Mouse (Mus musculus) common myeloid progenitor, adult 5-6 weeks (primary cell): ENCODE results near the gene Enpp3. TPM values are rescaled to one million over a fixed set of nuclear protein-coding genes. Genes with fewer than 3 reads are reported as not detected.

Source experiments
- total RNA-seq: library from RNA; stranded (forward); fragments of 200-1000, 187-1606 nt; gene quantifications from 2 replicates; pipeline ENCODE4 v1.2.3, GENCODE M21; 2017

Gene Enpp3
- total RNA-seq, 1 experiment from 2014 or later, result 1.0 TPM

Other genes starting within 250 kb of the Enpp3 start
- not detected in 2 replicates for gene Ccn2, start 247.4 kb downstream of the Enpp3 start, total RNA-seq
- gene Enpp1, start 130.7 kb downstream of the Enpp3 start, total RNA-seq, result 3.3 and 4.8 TPM in 2 replicates
- 27.5 and 31.1 TPM in 2 replicates for gene Med23, start 27.2 kb upstream of the Enpp3 start, total RNA-seq
- gene Arg1, start 84.7 kb upstream of the Enpp3 start, total RNA-seq, result not detected in 2 replicates